Mouse (Mus musculus): ENCODE results near the gene Egr2. TPM values are rescaled to one million over a fixed set of nuclear protein-coding genes. Genes with fewer than 3 reads are reported as not detected.

Gene Egr2
- polyA plus RNA-seq, 1 experiment from 2014 or later, result 1.2 TPM

DNA sequence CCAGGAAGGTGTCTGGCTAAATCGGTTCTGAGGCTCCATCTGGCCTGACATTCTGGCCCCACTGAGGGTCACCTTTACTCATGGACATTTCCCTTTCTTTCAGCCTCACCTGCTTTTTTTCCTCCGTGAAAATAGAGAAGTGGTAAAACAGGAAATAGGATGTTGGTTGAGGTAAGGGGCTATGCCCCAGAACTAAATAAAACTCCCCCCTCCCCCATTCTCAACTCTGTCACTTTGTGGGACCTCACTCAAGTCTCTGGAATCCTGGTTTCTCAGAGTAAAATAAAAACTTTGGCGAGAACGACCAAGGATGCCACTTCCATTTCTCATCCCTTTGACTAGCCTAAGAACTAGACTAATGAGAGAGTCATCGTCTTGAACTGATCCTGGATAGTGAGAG, 31.2 kb upstream of the Egr2 start:
- Histone ChIP-seq H3K27me3 (ENCODE audit: control insufficient read depth, insufficient read depth, low read length) (no peaks in the 10 kb centered on the region), H3K4me1 (replicated peaks; ENCODE audit: control insufficient read depth, insufficient read depth, low read length) (no peaks in the 10 kb centered on the region), H3K4me2 (replicated peaks; ENCODE audit: low read depth, low read length) (no peak overlapping the region), H3K27ac (ENCODE audit: low read depth, low read length) (no peak overlapping the region), H3K9ac (ENCODE audit: low read depth, low read length) (no peak overlapping the region), H3K9me3 (ENCODE audit: control insufficient read depth, low read length) (no peaks in the 10 kb centered on the region), H3K36me3 (ENCODE audit: control insufficient read depth, insufficient read depth, low read length) (no peaks in the 10 kb centered on the region), H3K4me3 (ENCODE audit: low read depth, low read length) (no peak overlapping the region)
- WGBS, result 66% methylated on average over 5 of the region's 5 CpGs
- no peak for DNase-seq (ENCODE audit: low spot score)
- no peak for ATAC-seq (ENCODE audit: low FRiP score)

DNA sequence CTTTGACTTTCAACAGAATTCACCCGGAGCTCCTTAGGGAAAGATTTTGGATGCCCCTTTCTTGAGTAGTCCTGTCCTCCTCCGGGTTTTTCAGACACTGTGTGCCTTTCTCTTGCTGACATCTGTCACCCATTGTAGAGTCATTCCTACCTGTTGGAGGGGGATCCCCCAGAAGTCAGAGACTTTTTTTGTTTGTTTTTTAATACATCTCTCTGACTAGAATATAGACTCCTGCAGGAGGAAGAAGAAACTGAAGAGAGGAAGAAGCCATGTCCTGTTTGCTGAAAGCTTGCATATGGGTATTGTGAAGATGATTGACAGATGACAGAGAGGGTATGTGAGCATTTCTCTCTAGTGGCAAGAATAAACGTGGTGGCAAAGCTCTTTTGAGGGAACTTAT, 30.0 kb upstream of the Egr2 start:
- WGBS, result 69% methylated on average over 3 of the region's 3 CpGs
- Histone ChIP-seq H3K4me1 (replicated peaks; ENCODE audit: control insufficient read depth, insufficient read depth, low read length) (no peaks in the 10 kb centered on the region), H3K27ac (ENCODE audit: low read depth, low read length) (no peak overlapping the region), H3K4me3 (ENCODE audit: low read depth, low read length) (no peak overlapping the region), H3K4me2 (replicated peaks; ENCODE audit: low read depth, low read length) (no peak overlapping the region), H3K9ac (ENCODE audit: low read depth, low read length) (no peak overlapping the region), H3K27me3 (ENCODE audit: control insufficient read depth, insufficient read depth, low read length) (no peaks in the 10 kb centered on the region), H3K9me3 (ENCODE audit: control insufficient read depth, low read length) (no peaks in the 10 kb centered on the region), H3K36me3 (ENCODE audit: control insufficient read depth, insufficient read depth, low read length) (no peaks in the 10 kb centered on the region)
- ATAC-seq (ENCODE audit: low FRiP score) (no peak), DNase-seq (ENCODE audit: low spot score) (no peak)

- H3K9me3 ChIP-seq (ENCODE audit: control insufficient read depth, low read length), result no peaks in the 10 kb centered on the region
- DNase-seq (ENCODE audit: low spot score), result no peak
- H3K4me3 ChIP-seq (ENCODE audit: low read depth, low read length), result no peak overlapping the region
- ATAC-seq (ENCODE audit: low FRiP score), result no peak
- H3K36me3 ChIP-seq (ENCODE audit: control insufficient read depth, insufficient read depth, low read length), result no peaks in the 10 kb centered on the region
- no peaks in the 10 kb centered on the region for H3K27me3 ChIP-seq (ENCODE audit: control insufficient read depth, insufficient read depth, low read length)
- WGBS, result 70% methylated on average over 8 of the region's 8 CpGs
- H3K27ac ChIP-seq (ENCODE audit: low read depth, low read length), result no peak overlapping the region
- no peak overlapping the region for H3K9ac ChIP-seq (ENCODE audit: low read depth, low read length)
- H3K4me2 ChIP-seq (replicated peaks; ENCODE audit: low read depth, low read length), result no peak overlapping the region
- no peaks in the 10 kb centered on the region for H3K4me1 ChIP-seq (replicated peaks; ENCODE audit: control insufficient read depth, insufficient read depth, low read length)
Observed at GRCm38 (mm10) chr10:67512211-67512610, 23.1 kb upstream of the Egr2 start.

GRCm38 (mm10) chr10:67512871-67513270, 22.4 kb upstream of the Egr2 start:
- no peak overlapping the region for H3K9ac ChIP-seq (ENCODE audit: low read depth, low read length)
- no peaks in the 10 kb centered on the region for H3K9me3 ChIP-seq (ENCODE audit: control insufficient read depth, low read length)
- no peaks in the 10 kb centered on the region for H3K4me1 ChIP-seq (replicated peaks; ENCODE audit: control insufficient read depth, insufficient read depth, low read length)
- WGBS, result 45% methylated on average over 7 of the region's 7 CpGs
- H3K4me3 ChIP-seq (ENCODE audit: low read depth, low read length), result no peak overlapping the region
- no peak for DNase-seq (ENCODE audit: low spot score)
- no peak overlapping the region for H3K4me2 ChIP-seq (replicated peaks; ENCODE audit: low read depth, low read length)
- no peaks in the 10 kb centered on the region for H3K36me3 ChIP-seq (ENCODE audit: control insufficient read depth, insufficient read depth, low read length)
- ATAC-seq (ENCODE audit: low FRiP score), result no peak
- no peaks in the 10 kb centered on the region for H3K27me3 ChIP-seq (ENCODE audit: control insufficient read depth, insufficient read depth, low read length)
- no peak overlapping the region for H3K27ac ChIP-seq (ENCODE audit: low read depth, low read length)

DNA sequence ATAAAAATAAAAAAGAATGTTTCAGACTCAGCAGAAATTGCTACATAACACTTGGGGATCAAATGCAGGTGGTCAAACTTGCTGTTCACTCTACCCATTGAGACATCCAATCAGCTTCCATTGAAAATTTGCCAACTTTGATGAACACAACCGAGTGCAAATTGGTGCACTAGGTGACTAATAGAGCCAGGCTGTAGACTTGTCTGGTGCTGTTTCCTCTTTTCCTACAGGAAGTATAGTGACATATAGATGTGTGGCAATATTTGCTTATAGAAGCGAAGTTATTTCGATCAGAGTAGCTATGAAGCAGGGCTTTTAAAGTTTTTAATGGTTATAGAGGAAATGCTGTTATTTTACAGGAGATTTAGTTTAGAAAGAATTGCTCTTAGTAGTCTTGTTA, 16.5 kb upstream of the Egr2 start:
- H3K4me2 ChIP-seq (replicated peaks; ENCODE audit: low read depth, low read length), result no peak overlapping the region
- H3K36me3 ChIP-seq (ENCODE audit: control insufficient read depth, insufficient read depth, low read length), result no peaks in the 10 kb centered on the region
- no peaks in the 10 kb centered on the region for H3K9me3 ChIP-seq (ENCODE audit: control insufficient read depth, low read length)
- no peak overlapping the region for H3K4me3 ChIP-seq (ENCODE audit: low read depth, low read length)
- H3K9ac ChIP-seq (ENCODE audit: low read depth, low read length), result no peak overlapping the region
- ATAC-seq (ENCODE audit: low FRiP score) (no peak), DNase-seq (ENCODE audit: low spot score) (no peak)
- H3K4me1 ChIP-seq (replicated peaks; ENCODE audit: control insufficient read depth, insufficient read depth, low read length), result no peaks in the 10 kb centered on the region
- 97% methylated on average over 3 of the region's 3 CpGs for WGBS
- H3K27ac ChIP-seq (ENCODE audit: low read depth, low read length), result no peak overlapping the region
- no peaks in the 10 kb centered on the region for H3K27me3 ChIP-seq (ENCODE audit: control insufficient read depth, insufficient read depth, low read length)

DNA sequence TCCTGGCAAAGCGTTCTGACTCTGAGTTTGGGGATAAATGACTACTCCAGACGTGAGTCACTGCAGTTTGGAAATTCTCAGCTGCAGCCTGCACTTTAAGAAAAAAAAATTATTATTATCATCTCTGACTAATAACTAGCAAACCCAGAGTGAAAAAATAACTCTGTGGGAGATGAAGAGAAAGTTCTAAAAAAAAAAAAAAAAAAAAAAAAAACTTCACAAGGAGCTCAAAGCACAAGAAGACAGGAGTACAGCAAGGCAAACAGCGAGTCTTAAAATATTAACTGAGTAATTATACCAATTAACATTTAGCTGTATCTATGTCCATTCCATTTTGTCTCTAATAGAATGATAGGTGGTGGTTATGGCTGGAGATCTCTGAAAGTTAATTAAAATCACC, 11.1 kb upstream of the Egr2 start:
- Histone ChIP-seq H3K4me2 (replicated peaks; ENCODE audit: low read depth, low read length) (no peak overlapping the region), H3K9me3 (ENCODE audit: control insufficient read depth, low read length) (no peaks in the 10 kb centered on the region), H3K4me1 (replicated peaks; ENCODE audit: control insufficient read depth, insufficient read depth, low read length) (no peaks in the 10 kb centered on the region), H3K36me3 (ENCODE audit: control insufficient read depth, insufficient read depth, low read length) (no peaks in the 10 kb centered on the region), H3K27ac (ENCODE audit: low read depth, low read length) (no peak overlapping the region), H3K4me3 (ENCODE audit: low read depth, low read length) (no peak overlapping the region), H3K9ac (ENCODE audit: low read depth, low read length) (no peak overlapping the region), H3K27me3 (ENCODE audit: control insufficient read depth, insufficient read depth, low read length) (no peaks in the 10 kb centered on the region)
- DNase-seq (ENCODE audit: low spot score) (no peak), ATAC-seq (ENCODE audit: low FRiP score) (no peak)
- WGBS, result 88% methylated on average over 3 of the region's 3 CpGs

GRCm38 (mm10) chr10:67524694-67525093, 10.6 kb upstream of the Egr2 start:
- Histone ChIP-seq H3K9ac (ENCODE audit: low read depth, low read length) (no peak overlapping the region), H3K27ac (ENCODE audit: low read depth, low read length) (no peak overlapping the region), H3K4me3 (ENCODE audit: low read depth, low read length) (no peak overlapping the region), H3K4me1 (replicated peaks; ENCODE audit: control insufficient read depth, insufficient read depth, low read length) (no peaks in the 10 kb centered on the region), H3K4me2 (replicated peaks; ENCODE audit: low read depth, low read length) (no peak overlapping the region), H3K27me3 (ENCODE audit: control insufficient read depth, insufficient read depth, low read length) (no peaks in the 10 kb centered on the region), H3K36me3 (ENCODE audit: control insufficient read depth, insufficient read depth, low read length) (no peaks in the 10 kb centered on the region), H3K9me3 (ENCODE audit: control insufficient read depth, low read length) (no peaks in the 10 kb centered on the region)
- WGBS, result 81% methylated on average over 7 of the region's 7 CpGs
- DNase-seq (ENCODE audit: low spot score) (no peak), ATAC-seq (ENCODE audit: low FRiP score) (no peak)

GRCm38 (mm10) chr10:67526435-67526834, 8.8 kb upstream of the Egr2 start:
- Histone ChIP-seq H3K36me3 (ENCODE audit: control insufficient read depth, insufficient read depth, low read length) (no peaks in the 10 kb centered on the region), H3K4me2 (replicated peaks; ENCODE audit: low read depth, low read length) (no peak overlapping the region), H3K9me3 (ENCODE audit: control insufficient read depth, low read length) (no peaks in the 10 kb centered on the region), H3K4me1 (replicated peaks; ENCODE audit: control insufficient read depth, insufficient read depth, low read length) (no peaks in the 10 kb centered on the region), H3K4me3 (ENCODE audit: low read depth, low read length) (no peak overlapping the region), H3K27me3 (ENCODE audit: control insufficient read depth, insufficient read depth, low read length) (no peaks in the 10 kb centered on the region), H3K9ac (ENCODE audit: low read depth, low read length) (no peak overlapping the region), H3K27ac (ENCODE audit: low read depth, low read length) (no peak overlapping the region)
- ATAC-seq (ENCODE audit: low FRiP score) (no peak), DNase-seq (ENCODE audit: low spot score) (no peak)
- WGBS, result 69% methylated on average over 9 of the region's 9 CpGs

DNA sequence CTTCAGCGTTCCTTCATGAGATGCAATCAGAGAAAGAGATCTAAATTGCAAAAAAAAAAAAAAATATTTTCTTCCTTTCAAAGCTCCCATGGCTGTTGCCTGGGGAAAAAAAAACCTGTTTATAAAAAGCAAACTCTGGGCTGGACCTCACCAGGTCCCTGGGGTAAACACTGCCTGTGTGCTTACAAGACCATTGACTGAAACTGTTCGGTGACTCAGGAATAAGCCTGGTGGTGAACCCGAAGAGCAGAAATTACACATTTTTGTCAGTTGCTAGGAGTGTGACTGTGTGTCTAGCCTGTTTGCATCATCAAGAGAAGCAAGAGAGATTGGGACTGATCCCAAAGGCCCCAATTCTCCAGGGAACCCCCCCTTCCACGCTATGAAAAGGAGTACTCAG, 5.5 kb upstream of the Egr2 start:
- H3K4me3 ChIP-seq (ENCODE audit: low read depth, low read length), result no peak overlapping the region
- no peak overlapping the region for H3K4me2 ChIP-seq (replicated peaks; ENCODE audit: low read depth, low read length)
- no peak overlapping the region for H3K9ac ChIP-seq (ENCODE audit: low read depth, low read length)
- no peak overlapping the region for H3K27ac ChIP-seq (ENCODE audit: low read depth, low read length)
- DNase-seq (ENCODE audit: low spot score) (no peak), ATAC-seq (ENCODE audit: low FRiP score) (no peak)
- peaks cover 14% of the 10 kb centered on the region for H3K27me3 ChIP-seq (ENCODE audit: control insufficient read depth, insufficient read depth, low read length)
- WGBS, result 79% methylated on average over 4 of the region's 4 CpGs
- H3K4me1 ChIP-seq (replicated peaks; ENCODE audit: control insufficient read depth, insufficient read depth, low read length), result no peaks in the 10 kb centered on the region
- H3K9me3 ChIP-seq (ENCODE audit: control insufficient read depth, low read length), result no peaks in the 10 kb centered on the region
- no peaks in the 10 kb centered on the region for H3K36me3 ChIP-seq (ENCODE audit: control insufficient read depth, insufficient read depth, low read length)

All from hindbrain, embryonic 11.5 days (tissue).